Mouse (Mus musculus) cortical plate, adult 2 months (tissue): ENCODE results near the gene Asic4. TPM values are rescaled to one million over a fixed set of nuclear protein-coding genes. Genes with fewer than 3 reads are reported as not detected.

ENCODE experiments used
- H3K27ac ChIP-seq: fragments of 200-500 bp; 2 replicates; pipeline ENCODE4 v1.5.1; 2012; ENCODE audit warnings: low read length, control low read depth, inconsistent platforms; ENCODE audit not compliant: insufficient read depth
- H3K4me1 ChIP-seq: fragments of 200-500 bp; 2 replicates; pipeline ENCODE4 v1.6.1; 2011; ENCODE audit warnings: low read length; ENCODE audit not compliant: control insufficient read depth, insufficient read depth
- H3K4me3 ChIP-seq: fragments of 200-500 bp; 2 replicates; pipeline ENCODE4 v1.5.1; 2011; ENCODE audit warnings: mild to moderate bottlenecking, low read length, control low read depth; ENCODE audit not compliant: insufficient read depth
- CTCF ChIP-seq: fragments of 200-500 bp; IDR thresholded peaks from 2 replicates; pipeline ENCODE4 v1.5.1; 2011; ENCODE audit warnings: mild to moderate bottlenecking, control low read depth, low read length; ENCODE audit not compliant: insufficient read depth; ENCODE audit errors: extremely low read depth
- POLR2A ChIP-seq: fragments of 200-500 bp; IDR thresholded peaks from 2 replicates; pipeline ENCODE4 v1.6.1; 2011; ENCODE audit warnings: mild to moderate bottlenecking, low read length, control low read depth; ENCODE audit not compliant: insufficient read depth; ENCODE audit errors: extremely low read depth
- polyA plus RNA-seq: library from polyadenylated mRNA; depleted of rRNA; stranded (reverse); fragments of >200 nt; gene quantifications from 2 replicates; pipeline ENCODE4 v1.2.3, GENCODE M21; 2012

Gene Asic4
- polyA plus RNA-seq, 1 experiment, result 8.3 TPM

DNA sequence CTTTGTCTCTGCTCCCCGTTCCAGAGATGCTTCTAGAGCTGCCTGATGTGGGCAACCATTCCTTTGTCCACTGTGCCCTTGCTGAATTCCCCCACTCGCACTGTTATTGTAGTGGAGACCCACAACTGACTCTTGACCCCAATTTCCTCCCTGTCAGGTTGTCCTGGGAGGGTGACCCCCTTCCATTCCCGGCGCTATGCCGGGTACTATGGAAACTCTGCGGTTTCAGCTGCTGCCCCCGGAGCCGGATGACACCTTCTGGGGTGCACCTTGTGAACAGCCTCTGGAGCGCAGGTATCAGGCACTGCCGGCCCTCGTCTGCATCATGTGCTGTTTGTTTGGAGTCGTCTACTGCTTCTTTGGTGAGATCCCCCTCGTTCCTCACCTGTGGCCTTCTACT lies 29.8 kb downstream of the Asic4 start:
- Histone ChIP-seq H3K4me3 (peak overlapping the region; percentile 98), H3K27ac (peak overlapping the region; percentile 96), H3K4me1 (no peaks in the 10 kb centered on the region)
- TF ChIP-seq POLR2A (no peak), CTCF (no peak)

DNA sequence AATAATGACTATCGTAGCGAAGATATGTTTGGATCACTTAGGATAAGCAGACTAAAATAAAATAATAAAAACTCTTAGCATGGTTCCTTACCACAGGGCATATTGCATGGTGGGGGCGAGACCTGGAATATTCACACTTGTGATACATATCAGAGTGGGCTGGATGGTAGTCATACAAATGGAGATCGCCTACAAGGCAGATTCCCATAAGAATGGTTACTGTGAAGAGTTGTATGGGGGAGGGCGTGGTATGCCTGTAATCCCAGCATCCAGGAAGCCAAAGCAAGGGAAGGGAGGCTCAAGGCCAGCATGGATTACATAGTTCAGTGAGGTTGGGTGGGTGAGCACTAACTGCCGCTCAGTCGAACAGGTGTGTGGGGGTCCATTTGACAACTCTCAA lies 30.5 kb downstream of the Asic4 start:
- Histone ChIP-seq H3K4me3 (peak overlapping the region; percentile 98), H3K27ac (no peak overlapping the region), H3K4me1 (no peaks in the 10 kb centered on the region)
- TF ChIP-seq CTCF, result no peak
- no peak for TF ChIP-seq POLR2A

- no peak overlapping the region for H3K27ac ChIP-seq
- peak overlapping the region; percentile 34 for H3K4me3 ChIP-seq
- TF ChIP-seq POLR2A (no peak), CTCF (no peak)
- H3K4me1 ChIP-seq, result peaks cover 3% of the 10 kb centered on the region; the same call in 1 of the 2 replicates
Observed at GRCm38 (mm10) chr1:75486561-75486960, 36.3 kb downstream of the Asic4 start.

DNA sequence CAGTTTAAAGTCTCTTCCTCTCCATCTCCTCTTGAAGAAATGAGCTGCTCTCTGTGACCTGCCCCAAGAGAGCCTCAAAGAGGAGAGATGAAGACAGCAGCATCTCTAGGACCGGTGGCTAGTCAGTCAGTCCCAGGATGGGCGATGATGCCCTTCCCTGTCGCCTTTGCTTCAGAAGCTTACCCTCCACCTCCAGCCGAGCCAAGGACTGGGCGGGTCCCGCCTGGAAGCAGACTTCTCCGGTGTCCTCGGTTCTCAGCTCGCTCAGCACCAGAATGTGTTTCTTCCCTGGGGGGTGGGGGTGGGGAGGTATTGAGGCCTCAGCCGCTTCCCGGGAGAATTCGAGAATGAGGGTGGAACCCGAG lies 36.8 kb downstream of the Asic4 start:
- Histone ChIP-seq H3K4me1 (peaks cover 3% of the 10 kb centered on the region; the same call in 1 of the 2 replicates), H3K4me3 (peak overlapping the region; percentile 34), H3K27ac (no peak overlapping the region)
- TF ChIP-seq POLR2A, result no peak

DNA sequence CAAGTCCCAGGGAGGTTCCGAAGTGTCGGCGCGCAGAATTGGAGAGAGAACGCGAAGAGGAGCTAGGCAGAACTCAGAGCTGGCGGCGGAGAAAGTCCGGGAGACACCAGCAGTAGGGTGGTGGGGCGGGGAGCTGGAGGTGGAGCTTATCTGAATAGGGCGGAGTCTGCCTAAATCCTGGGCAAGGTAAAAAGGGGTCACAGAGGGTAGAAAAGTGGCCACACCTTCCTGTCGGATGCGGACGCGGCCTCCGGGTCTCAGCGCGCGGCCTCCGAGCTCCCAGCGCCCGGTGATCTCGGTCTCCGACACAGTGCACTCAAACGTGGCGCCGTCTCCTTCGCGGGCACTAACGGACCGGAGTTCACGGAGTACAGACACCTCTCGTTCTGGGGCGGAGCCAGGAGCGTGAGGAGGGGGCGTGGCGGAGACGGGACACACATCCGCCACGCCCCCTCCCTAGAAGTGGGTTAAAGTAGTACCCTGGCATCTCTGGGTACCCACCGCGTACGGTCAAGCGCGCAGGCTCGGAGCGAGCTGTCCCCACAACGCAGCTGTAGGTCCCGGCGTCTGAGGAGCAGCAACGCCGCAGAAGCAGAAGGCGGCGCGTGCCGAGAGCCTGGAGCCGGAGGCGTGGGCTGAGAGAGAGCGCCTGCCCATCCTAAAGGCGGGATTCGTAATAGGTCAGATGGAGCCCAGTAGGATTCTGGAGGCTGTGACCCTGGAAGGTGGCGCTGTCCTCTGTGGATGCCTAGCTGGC lies 37.3 kb downstream of the Asic4 start:
- Histone ChIP-seq H3K27ac (no peak overlapping the region), H3K4me1 (peaks cover 3% of the 10 kb centered on the region; the same call in 1 of the 2 replicates), H3K4me3 (peak overlapping the region; percentile 34)
- TF ChIP-seq POLR2A (peak; percentile 30; the same call in 1 of the 2 replicates), CTCF (no peak)

DNA sequence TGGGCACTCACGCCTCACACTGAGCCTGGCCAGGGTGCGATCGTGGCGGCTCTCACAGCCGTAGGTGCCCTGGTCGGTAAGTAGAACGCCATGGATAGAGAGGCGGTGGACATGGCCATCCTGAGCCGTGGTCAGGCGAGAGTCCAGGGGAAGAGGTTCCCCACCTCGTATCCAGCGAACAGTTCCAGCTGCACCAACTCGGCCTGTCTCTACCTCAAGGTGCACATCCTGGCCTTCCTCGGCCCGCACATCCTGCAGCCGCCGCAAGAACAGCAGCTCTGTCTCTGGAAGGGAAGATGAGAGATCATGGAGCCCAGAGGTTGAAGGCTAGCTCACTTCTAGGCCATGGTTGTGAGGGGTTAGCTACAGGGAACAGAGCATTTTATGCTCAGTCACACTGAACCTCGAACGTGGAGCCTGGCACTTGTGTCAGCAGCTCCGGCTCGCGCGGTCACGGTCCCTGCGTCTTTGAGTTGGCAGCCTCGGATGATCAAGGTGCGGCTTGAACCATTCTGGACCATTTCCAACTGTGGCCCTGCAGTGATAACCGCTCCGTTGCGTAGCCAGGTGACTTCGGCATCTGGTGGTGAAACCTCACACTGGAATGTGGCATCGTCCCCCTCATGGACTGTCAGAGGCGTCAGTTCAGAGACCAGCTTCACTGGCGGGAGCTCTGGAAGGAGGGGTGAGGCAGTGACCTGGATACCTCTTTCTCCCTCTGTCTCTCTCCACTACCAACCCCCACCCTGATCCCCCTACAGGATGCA lies 40.7 kb downstream of the Asic4 start:
- Histone ChIP-seq H3K27ac (no peak overlapping the region), H3K4me1 (peaks cover 3% of the 10 kb centered on the region; the same call in 1 of the 2 replicates), H3K4me3 (no peak overlapping the region)
- TF ChIP-seq POLR2A, result no peak
- no peak for TF ChIP-seq CTCF

DNA sequence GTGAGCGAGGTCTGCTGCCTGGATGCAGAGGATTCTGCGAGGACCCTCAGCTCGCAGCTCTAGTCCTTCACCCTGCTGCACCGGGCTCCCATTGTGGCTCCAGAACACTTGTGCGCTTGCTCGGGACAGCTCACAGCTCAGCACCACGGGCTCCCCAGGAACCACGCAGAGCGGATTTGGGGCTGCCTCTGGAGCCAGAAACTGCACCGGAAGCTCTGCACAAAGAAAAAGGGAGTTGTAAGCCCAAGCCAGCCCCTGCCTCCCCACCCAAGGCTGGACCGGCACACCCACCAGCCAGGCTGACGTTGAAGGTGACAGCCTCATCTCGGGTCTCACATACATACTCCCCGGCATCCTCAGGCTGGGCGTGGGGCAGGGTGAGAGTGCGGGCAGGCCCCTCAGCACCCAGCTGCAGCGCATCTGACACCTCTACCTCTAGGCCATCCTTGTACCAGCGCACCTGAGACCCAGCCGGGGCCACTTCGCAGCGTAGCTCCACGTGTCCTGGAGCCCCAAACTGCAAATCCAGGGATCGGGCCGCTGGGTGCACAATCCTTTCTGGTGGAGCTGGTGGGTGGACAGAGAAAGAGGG lies 42.4 kb downstream of the Asic4 start:
- H3K27ac ChIP-seq, result no peak overlapping the region
- no peak for TF ChIP-seq POLR2A
- TF ChIP-seq CTCF, result no peak
- H3K4me1 ChIP-seq, result peaks cover 1% of the 10 kb centered on the region; the same call in 1 of the 2 replicates
- H3K4me3 ChIP-seq, result no peak overlapping the region

DNA sequence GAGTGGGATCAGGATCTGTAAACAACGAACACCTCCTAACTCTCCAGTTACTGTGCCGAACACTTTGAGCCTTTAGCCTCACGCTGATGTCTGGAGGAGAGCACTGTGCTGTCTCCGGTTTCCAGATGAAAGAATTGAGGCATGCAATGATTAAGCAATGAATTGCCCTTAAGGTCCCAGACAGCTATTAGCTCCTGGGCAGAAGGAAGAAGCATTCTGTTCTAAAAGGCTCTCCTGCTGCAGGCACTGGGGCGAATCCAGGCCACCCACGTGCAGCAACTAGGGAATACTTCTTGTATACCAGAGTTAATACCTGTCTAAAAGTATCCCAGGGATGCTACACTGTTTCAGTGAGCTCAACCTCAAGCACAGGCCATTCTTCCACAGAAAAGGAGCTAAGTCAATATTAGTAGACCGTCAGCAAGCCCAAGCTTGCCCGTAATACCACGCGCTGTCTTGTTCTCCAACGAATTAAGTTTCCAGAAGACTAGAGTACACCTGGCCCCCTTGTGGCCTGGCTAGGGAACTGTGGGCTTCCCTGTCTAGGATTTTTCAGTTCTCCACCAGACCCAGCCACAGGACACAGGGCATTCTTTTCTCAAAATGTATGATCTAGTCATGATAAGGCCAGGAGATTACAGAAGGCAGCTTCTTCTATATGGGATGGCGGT lies 44.8 kb downstream of the Asic4 start:
- Histone ChIP-seq H3K4me1 (no peaks in the 10 kb centered on the region), H3K4me3 (no peak overlapping the region), H3K27ac (no peak overlapping the region)
- TF ChIP-seq CTCF (peak; percentile 69), POLR2A (no peak)

- no peaks in the 10 kb centered on the region for H3K4me1 ChIP-seq
- H3K27ac ChIP-seq, result no peak overlapping the region
- no peak overlapping the region for H3K4me3 ChIP-seq
- TF ChIP-seq POLR2A, result no peak
- TF ChIP-seq CTCF, result no peak
Observed at GRCm38 (mm10) chr1:75498897-75499296, 48.7 kb downstream of the Asic4 start.
